Mouse (Mus musculus): ENCODE results near the gene Chst14. TPM values are rescaled to one million over a fixed set of nuclear protein-coding genes. Genes with fewer than 3 reads are reported as not detected.
A peak's percentile ranks its signal among the peaks of the same experiment; 100 is the strongest.

Chst14 gene
- polyA plus RNA-seq, 1 experiment from 2014 or later: 6.2 TPM

GRCm38 (mm10) chr2:118948818-118949217, 22.5 kb downstream of the Chst14 start:
- Histone ChIP-seq H3K27me3 (no peaks in the 10 kb centered on the region), H3K9ac (no peak overlapping the region), H3K4me2 (no peak overlapping the region), H3K4me1 (replicated peaks) (no peaks in the 10 kb centered on the region), H3K9me3 (no peaks in the 10 kb centered on the region), H3K27ac (replicated peaks) (no peak overlapping the region), H3K4me3 (no peak overlapping the region), H3K36me3 (no peaks in the 10 kb centered on the region)
- ATAC-seq (ENCODE audit: low FRiP score, low read depth): no peak
- WGBS: 87% methylated on average over 4 of the region's 4 CpGs

- Histone ChIP-seq H3K27ac (replicated peaks) (no peak overlapping the region), H3K27me3 (no peaks in the 10 kb centered on the region), H3K4me1 (replicated peaks) (no peaks in the 10 kb centered on the region), H3K9me3 (no peaks in the 10 kb centered on the region), H3K36me3 (no peaks in the 10 kb centered on the region), H3K4me2 (no peak overlapping the region), H3K9ac (no peak overlapping the region), H3K4me3 (no peak overlapping the region)
- WGBS: 75% methylated on average over 3 of the region's 3 CpGs
- ATAC-seq (ENCODE audit: low FRiP score, low read depth): no peak
These were observed 23.4 kb downstream of the Chst14 start for GRCm38 (mm10) chr2:118949699-118950098.

- Histone ChIP-seq H3K36me3 (no peaks in the 10 kb centered on the region), H3K4me3 (no peak overlapping the region), H3K4me1 (replicated peaks) (no peaks in the 10 kb centered on the region), H3K9ac (no peak overlapping the region), H3K4me2 (no peak overlapping the region), H3K27ac (replicated peaks) (no peak overlapping the region), H3K27me3 (no peaks in the 10 kb centered on the region), H3K9me3 (no peaks in the 10 kb centered on the region)
- ATAC-seq (ENCODE audit: low FRiP score, low read depth): no peak
- 75% methylated on average over 5 of the region's 5 CpGs for WGBS
These were observed 30.2 kb downstream of the Chst14 start for GRCm38 (mm10) chr2:118956497-118956896.

GRCm38 (mm10) chr2:118959644-118960043, 33.3 kb downstream of the Chst14 start:
- no peaks in the 10 kb centered on the region for H3K9me3 ChIP-seq
- H3K27me3 ChIP-seq: no peaks in the 10 kb centered on the region
- no peaks in the 10 kb centered on the region for H3K36me3 ChIP-seq
- 21% methylated on average over 2 of the region's 2 CpGs for WGBS
- no peak for ATAC-seq (ENCODE audit: low FRiP score, low read depth)
- no peak overlapping the region for H3K27ac ChIP-seq (replicated peaks)
- H3K9ac ChIP-seq: no peak overlapping the region
- H3K4me3 ChIP-seq: no peak overlapping the region
- 0 out of 2 replicates have a peak, but pooled peaks cover 4% of the 10 kb centered on the region for H3K4me1 ChIP-seq (replicated peaks)
- no peak overlapping the region for H3K4me2 ChIP-seq

GRCm38 (mm10) chr2:118960413-118960812, 34.1 kb downstream of the Chst14 start:
- no peak overlapping the region for H3K9ac ChIP-seq
- no peaks in the 10 kb centered on the region for H3K36me3 ChIP-seq
- no peaks in the 10 kb centered on the region for H3K27me3 ChIP-seq
- H3K4me2 ChIP-seq: no peak overlapping the region
- ATAC-seq (ENCODE audit: low FRiP score, low read depth): no peak
- H3K9me3 ChIP-seq: no peaks in the 10 kb centered on the region
- no peak overlapping the region for H3K4me3 ChIP-seq
- 0 out of 2 replicates have a peak, but pooled peaks cover 4% of the 10 kb centered on the region for H3K4me1 ChIP-seq (replicated peaks)
- no peak overlapping the region for H3K27ac ChIP-seq (replicated peaks)
- WGBS: 94% methylated on average over 2 of the region's 2 CpGs

- no peaks in the 10 kb centered on the region for H3K36me3 ChIP-seq
- WGBS: 36% methylated on average over 2 of the region's 2 CpGs
- H3K9me3 ChIP-seq: no peaks in the 10 kb centered on the region
- H3K27me3 ChIP-seq: no peaks in the 10 kb centered on the region
- H3K4me2 ChIP-seq: no peak overlapping the region
- 0 out of 2 replicates have a peak, but pooled peaks cover 4% of the 10 kb centered on the region for H3K4me1 ChIP-seq (replicated peaks)
- no peak overlapping the region for H3K27ac ChIP-seq (replicated peaks)
- no peak overlapping the region for H3K9ac ChIP-seq
- no peak overlapping the region for H3K4me3 ChIP-seq
- no peak for ATAC-seq (ENCODE audit: low FRiP score, low read depth)
These were observed 35.2 kb downstream of the Chst14 start for GRCm38 (mm10) chr2:118961546-118961945.

GRCm38 (mm10) chr2:118963007-118963675, 36.8 kb downstream of the Chst14 start:
- H3K4me3 ChIP-seq: no peak overlapping the region
- no peak overlapping the region for H3K4me2 ChIP-seq
- no peak for ATAC-seq (ENCODE audit: low FRiP score, low read depth)
- no peaks in the 10 kb centered on the region for H3K36me3 ChIP-seq
- H3K9ac ChIP-seq: no peak overlapping the region
- no peaks in the 10 kb centered on the region for H3K9me3 ChIP-seq
- 59% methylated on average over 9 of the region's 9 CpGs for WGBS
- H3K27me3 ChIP-seq: no peaks in the 10 kb centered on the region
- no peak overlapping the region for H3K27ac ChIP-seq (replicated peaks)
- 0 out of 2 replicates have a peak, but pooled peaks cover 4% of the 10 kb centered on the region for H3K4me1 ChIP-seq (replicated peaks)

GRCm38 (mm10) chr2:118963676-118964012, 37.3 kb downstream of the Chst14 start:
- Histone ChIP-seq H3K4me3 (no peak overlapping the region), H3K27ac (replicated peaks) (no peak overlapping the region), H3K4me2 (peak overlapping the region; percentile 7; the same call in 1 of the 2 replicates), H3K36me3 (no peaks in the 10 kb centered on the region), H3K9me3 (no peaks in the 10 kb centered on the region), H3K9ac (no peak overlapping the region), H3K4me1 (replicated peaks) (0 out of 2 replicates have a peak, but pooled peaks cover 4% of the 10 kb centered on the region), H3K27me3 (no peaks in the 10 kb centered on the region)
- WGBS: 53% methylated on average over 7 of the region's 7 CpGs
- ATAC-seq (ENCODE audit: low FRiP score, low read depth): no peak

GRCm38 (mm10) chr2:118969585-118970147, 43.4 kb downstream of the Chst14 start:
- WGBS: 91% methylated on average over 11 of the region's 11 CpGs
- no peak for ATAC-seq (ENCODE audit: low FRiP score, low read depth)
- H3K27me3 ChIP-seq: peaks cover 19% of the 10 kb centered on the region
- no peak overlapping the region for H3K4me2 ChIP-seq
- H3K27ac ChIP-seq (replicated peaks): no peak overlapping the region
- no peak overlapping the region for H3K9ac ChIP-seq
- no peak overlapping the region for H3K4me3 ChIP-seq
- H3K36me3 ChIP-seq: no peaks in the 10 kb centered on the region
- no peaks in the 10 kb centered on the region for H3K9me3 ChIP-seq
- H3K4me1 ChIP-seq (replicated peaks): peaks cover 3% of the 10 kb centered on the region

- ATAC-seq (ENCODE audit: low FRiP score, low read depth): no peak
- WGBS: 81% methylated on average over 5 of the region's 5 CpGs
- H3K4me2 ChIP-seq: peak overlapping the region; percentile 88
- no peak overlapping the region for H3K27ac ChIP-seq (replicated peaks)
- H3K36me3 ChIP-seq: no peaks in the 10 kb centered on the region
- H3K9ac ChIP-seq: no peak overlapping the region
- no peak overlapping the region for H3K4me3 ChIP-seq
- H3K9me3 ChIP-seq: no peaks in the 10 kb centered on the region
- peaks cover 27% of the 10 kb centered on the region for H3K27me3 ChIP-seq
- peaks cover 15% of the 10 kb centered on the region for H3K4me1 ChIP-seq (replicated peaks)
These were observed 45.8 kb downstream of the Chst14 start for GRCm38 (mm10) chr2:118972048-118972447.

- Histone ChIP-seq H3K4me2 (peak overlapping the region; percentile 88), H3K4me1 (replicated peaks) (peaks cover 15% of the 10 kb centered on the region), H3K9ac (peak overlapping the region; percentile 28; the same call in 1 of the 2 replicates), H3K27me3 (peaks cover 34% of the 10 kb centered on the region), H3K27ac (replicated peaks) (no peak overlapping the region), H3K36me3 (no peaks in the 10 kb centered on the region), H3K9me3 (no peaks in the 10 kb centered on the region), H3K4me3 (peak overlapping the region; percentile 42)
- ATAC-seq (ENCODE audit: low FRiP score, low read depth): peak; percentile 82
- under 1% methylated on average over 33 of the region's 33 CpGs for WGBS
These were observed 46.5 kb downstream of the Chst14 start for GRCm38 (mm10) chr2:118972687-118973376.

GRCm38 (mm10) chr2:118975855-118976254, 49.6 kb downstream of the Chst14 start:
- peak overlapping the region; percentile 58 for H3K9ac ChIP-seq
- H3K36me3 ChIP-seq: no peaks in the 10 kb centered on the region
- H3K27me3 ChIP-seq: peaks cover 37% of the 10 kb centered on the region
- peak; percentile 10; the same call in 1 of the 2 replicates for ATAC-seq (ENCODE audit: low FRiP score, low read depth)
- peak overlapping the region; percentile 93 for H3K4me2 ChIP-seq
- H3K4me1 ChIP-seq (replicated peaks): peaks cover 15% of the 10 kb centered on the region
- H3K9me3 ChIP-seq: no peaks in the 10 kb centered on the region
- H3K27ac ChIP-seq (replicated peaks): no peak overlapping the region
- peak overlapping the region; percentile 58 for H3K4me3 ChIP-seq
- WGBS: 1% methylated on average over 15 of the region's 15 CpGs

Data from hindbrain, embryonic 15.5 days (tissue).